Mouse (Mus musculus) forebrain, embryonic 12.5 days (tissue): Measurements from ENCODE around the gene Cyp4f17. TPM values are rescaled to one million over a fixed set of nuclear protein-coding genes. Genes with fewer than 3 reads are reported as not detected.
"Not testable (repeated sequence)": the region's sequence is repeated elsewhere in the genome, so short reads cannot be mapped to it uniquely, and the experiment has no call there.

Source experiments
- ATAC-seq: fragments of 200-750 bp; cut with Nextera tagmentation; 2 replicates; pipeline ENCODE4 v1.8.0; 2017; ENCODE audit warnings: moderate TSS enrichment; ENCODE audit not compliant: low FRiP score
- H3K27ac ChIP-seq: fragments of 300-500 bp; sonication (generic); 2 replicates; pipeline ENCODE4 v1.5.1; 2016; ENCODE audit warnings: mild to moderate bottlenecking
- H3K27me3 ChIP-seq: fragments of 300-500 bp; sonication (generic); 2 replicates; pipeline ENCODE4 v1.6.1; 2016; ENCODE audit warnings: mild to moderate bottlenecking
- H3K36me3 ChIP-seq: fragments of 300-500 bp; sonication (generic); replicated peaks from 2 replicates; pipeline ENCODE4 v1.6.1; 2016; ENCODE audit warnings: mild to moderate bottlenecking
- H3K4me1 ChIP-seq: fragments of 300-500 bp; sonication (generic); 2 replicates; pipeline ENCODE4 v1.6.1; 2016
- H3K4me2 ChIP-seq: fragments of 300-500 bp; sonication (generic); 2 replicates; pipeline ENCODE4 v1.6.1; 2016; ENCODE audit warnings: mild to moderate bottlenecking, moderate library complexity
- H3K4me3 ChIP-seq: fragments of 300-500 bp; sonication (generic); replicated peaks from 2 replicates; pipeline ENCODE4 v1.5.1; 2016; ENCODE audit warnings: mild to moderate bottlenecking
- H3K9ac ChIP-seq: fragments of 300-500 bp; sonication (generic); 2 replicates; pipeline ENCODE4 v1.6.1; 2016; ENCODE audit warnings: mild to moderate bottlenecking
- H3K9me3 ChIP-seq: fragments of 300-500 bp; sonication (generic); 2 replicates; pipeline ENCODE4 v1.6.1; 2016
- WGBS: fragments of 180-500 bp; shearing (Covaris S2); methylation state at CpG from one replicate; pipeline ENCODE4 v1.1.7; 2016; 5-methylcytosine and 5-hydroxymethylcytosine counted together
- polyA plus RNA-seq: library from polyadenylated mRNA; unstranded; fragments of >200 nt; fragmentation: Nextera tagmentation; extraction: Ambion mirVana; gene quantifications from 2 replicates; pipeline ENCODE4 v1.2.1, GENCODE M21; 2016

The Cyp4f17 gene
- polyA plus RNA-seq, 1 experiment from 2014 or later, result 6.5 TPM

DNA sequence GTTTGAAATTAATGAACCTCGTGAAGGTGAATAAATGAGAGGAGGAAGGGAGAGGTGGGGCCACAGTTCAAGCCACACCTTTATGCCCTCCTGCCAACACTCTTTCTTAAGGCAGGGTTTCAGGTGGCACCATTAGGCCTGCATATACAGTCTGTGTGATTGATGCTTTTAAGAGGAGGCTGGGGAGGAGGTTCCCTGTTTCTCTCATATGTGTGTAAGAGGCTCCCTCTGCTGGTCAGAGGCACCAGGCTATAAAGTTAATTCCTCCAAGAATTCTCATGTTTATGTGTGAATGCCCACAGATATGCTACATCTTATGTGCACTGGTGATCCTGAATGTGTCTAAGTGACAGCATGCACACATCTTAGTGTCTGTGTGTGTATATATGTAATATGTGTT is 11.2 kb upstream of the Cyp4f17 start:
- Histone ChIP-seq H3K9me3 (no peaks in the 10 kb centered on the region), H3K4me2 (no peak overlapping the region), H3K4me3 (no peak overlapping the region), H3K27me3 (peaks cover 23% of the 10 kb centered on the region), H3K9ac (no peak overlapping the region), H3K4me1 (0 out of 2 replicates have a peak, but pooled peaks cover 4% of the 10 kb centered on the region), H3K36me3 (no peaks in the 10 kb centered on the region), H3K27ac (no peak overlapping the region)
- peak; percentile 33; the same call in 1 of the 2 replicates for ATAC-seq
- WGBS, result 73% methylated on average over 1 of the region's 1 CpGs

DNA sequence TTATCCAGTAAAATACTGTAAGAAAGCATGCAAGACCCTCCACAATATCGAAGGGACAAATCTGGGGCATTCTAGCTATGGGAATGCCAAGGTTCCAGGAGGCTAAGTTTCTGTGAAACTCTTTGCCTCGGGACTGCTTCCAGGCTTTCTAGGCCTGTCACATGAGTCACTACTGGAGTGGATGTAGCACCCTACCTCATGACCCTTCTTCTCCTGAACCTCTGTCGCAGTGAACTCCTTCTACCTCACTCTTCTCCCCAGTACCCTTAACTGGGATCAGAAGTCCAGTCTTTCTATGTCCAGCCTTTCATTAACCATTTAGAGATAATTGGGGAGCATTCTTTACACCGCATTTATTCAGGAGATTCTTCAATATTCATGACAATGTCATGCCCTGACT is 5.3 kb upstream of the Cyp4f17 start:
- WGBS, result 89% methylated on average over 4 of the region's 4 CpGs
- not testable (repeated sequence) for H3K27ac ChIP-seq, H3K27me3 ChIP-seq, H3K9ac ChIP-seq, H3K36me3 ChIP-seq, H3K4me1 ChIP-seq, H3K9me3 ChIP-seq, ATAC-seq, H3K4me3 ChIP-seq, H3K4me2 ChIP-seq

DNA sequence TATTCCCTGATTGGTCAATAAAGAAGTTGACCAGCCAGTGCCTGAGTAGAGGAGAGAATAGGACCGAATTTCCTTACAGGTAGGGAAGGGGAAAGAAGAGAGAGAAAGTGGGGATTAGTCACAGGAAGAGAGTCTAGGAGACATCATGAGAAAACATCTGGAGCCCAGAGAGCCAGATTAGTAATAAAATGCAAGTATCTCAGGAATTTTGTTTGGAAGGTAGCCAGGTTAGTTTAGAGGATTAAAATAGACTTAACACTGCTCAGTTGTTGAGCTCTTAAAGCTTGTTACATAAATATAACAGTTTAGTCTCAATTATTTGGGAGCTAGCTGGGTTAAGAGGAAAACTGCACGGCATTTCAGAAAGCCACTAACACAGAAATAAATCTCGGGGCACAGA is 4.8 kb upstream of the Cyp4f17 start:
- no peaks in the 10 kb centered on the region for H3K9me3 ChIP-seq
- no peaks in the 10 kb centered on the region for H3K27me3 ChIP-seq
- no peak overlapping the region for H3K4me2 ChIP-seq
- no peak overlapping the region for H3K27ac ChIP-seq
- WGBS, result 76% methylated on average over 3 of the region's 3 CpGs
- ATAC-seq, result no peak
- H3K4me1 ChIP-seq, result peaks cover 9% of the 10 kb centered on the region
- H3K4me3 ChIP-seq, result no peak overlapping the region
- no peak overlapping the region for H3K9ac ChIP-seq
- H3K36me3 ChIP-seq, result no peaks in the 10 kb centered on the region

DNA sequence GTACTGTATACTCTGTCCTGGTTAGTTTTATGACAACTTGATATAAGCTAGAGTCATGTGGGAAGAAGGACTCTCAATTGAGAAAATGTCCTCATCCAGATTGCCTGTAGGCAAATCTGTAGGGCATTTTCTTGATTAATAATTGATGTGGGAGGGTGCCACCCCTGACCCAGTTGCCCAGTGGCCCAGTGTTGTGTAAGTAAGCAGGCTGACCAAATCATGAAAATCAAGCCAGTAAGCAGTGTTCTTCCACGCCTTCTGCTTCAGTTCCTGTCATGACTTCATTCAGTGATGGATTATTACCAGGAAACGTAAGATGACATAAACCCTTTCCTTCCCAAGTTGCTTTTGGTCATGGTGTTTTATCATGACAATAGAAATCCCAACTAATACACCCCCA is 2.7 kb upstream of the Cyp4f17 start:
- no peaks in the 10 kb centered on the region for H3K36me3 ChIP-seq
- no peaks in the 10 kb centered on the region for H3K27me3 ChIP-seq
- H3K9me3 ChIP-seq, result no peaks in the 10 kb centered on the region
- no peak for ATAC-seq
- H3K9ac ChIP-seq, result no peak overlapping the region
- H3K27ac ChIP-seq, result no peak overlapping the region
- WGBS, result 83% methylated on average over 2 of the region's 2 CpGs
- H3K4me2 ChIP-seq, result no peak overlapping the region
- H3K4me1 ChIP-seq, result peaks cover 18% of the 10 kb centered on the region
- no peak overlapping the region for H3K4me3 ChIP-seq

DNA sequence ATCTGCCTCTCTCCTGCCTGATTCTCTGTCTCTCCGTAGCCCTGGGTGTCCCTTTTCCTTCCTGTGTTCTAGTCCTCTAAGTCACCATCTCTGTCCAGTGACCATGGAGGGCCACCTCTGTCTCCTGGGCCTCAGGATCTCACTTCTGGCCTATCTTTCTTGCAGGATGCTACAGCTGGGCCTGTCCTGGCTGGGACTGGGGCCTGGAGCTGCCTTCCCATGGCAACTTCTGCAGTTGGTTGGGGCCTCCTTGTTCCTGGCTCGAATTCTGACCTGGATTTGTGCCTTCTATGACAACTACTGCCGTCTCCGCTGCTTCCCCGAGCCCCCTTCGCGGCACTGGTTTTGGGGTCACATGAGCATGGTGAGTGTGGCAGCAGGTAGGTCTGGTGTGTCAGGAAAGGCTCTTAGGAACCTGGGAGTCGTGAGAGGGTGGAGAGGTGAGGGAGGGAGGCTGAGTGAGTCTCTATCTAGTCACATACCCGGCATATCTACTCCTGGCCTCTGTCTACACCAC is 937 bp downstream of the Cyp4f17 start:
- 33% methylated on average over 9 of the region's 9 CpGs for WGBS
- Histone ChIP-seq H3K9ac (peak overlapping the region; percentile 63), H3K4me2 (peak overlapping the region; percentile 78), H3K27me3 (no peaks in the 10 kb centered on the region), H3K4me3 (peak overlapping the region; percentile 41), H3K36me3 (no peaks in the 10 kb centered on the region; the same call in 1 of the 2 replicates), H3K4me1 (peaks cover 18% of the 10 kb centered on the region), H3K27ac (peak overlapping the region; percentile 83), H3K9me3 (no peaks in the 10 kb centered on the region)
- ATAC-seq, result peak; percentile 48

DNA sequence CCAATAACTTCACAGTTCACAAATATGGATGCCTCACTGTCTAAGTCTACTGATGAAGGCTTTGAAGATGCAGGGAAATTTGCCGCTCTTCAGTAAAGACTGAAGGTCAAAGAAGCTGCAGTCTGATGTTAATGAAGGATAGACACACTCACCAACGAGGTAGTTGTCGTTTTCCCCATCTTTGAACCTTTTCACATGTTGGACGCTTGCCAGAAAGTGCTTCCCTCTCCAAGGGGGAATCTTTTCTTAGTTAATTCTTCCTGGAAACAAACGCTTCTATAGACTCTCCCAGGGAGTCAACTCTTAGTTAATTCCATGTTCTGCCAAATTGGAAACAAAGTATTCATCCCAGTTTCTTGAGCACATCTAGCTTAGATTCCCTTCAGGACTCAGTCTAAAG is 10.3 kb downstream of the Cyp4f17 start:
- no peak for ATAC-seq
- no peak overlapping the region for H3K27ac ChIP-seq
- H3K4me1 ChIP-seq, result no peaks in the 10 kb centered on the region
- H3K27me3 ChIP-seq, result no peaks in the 10 kb centered on the region
- no peak overlapping the region for H3K9ac ChIP-seq
- H3K36me3 ChIP-seq, result no peaks in the 10 kb centered on the region
- no peaks in the 10 kb centered on the region for H3K9me3 ChIP-seq
- 72% methylated on average over 5 of the region's 5 CpGs for WGBS
- no peak overlapping the region for H3K4me2 ChIP-seq
- H3K4me3 ChIP-seq, result no peak overlapping the region

DNA sequence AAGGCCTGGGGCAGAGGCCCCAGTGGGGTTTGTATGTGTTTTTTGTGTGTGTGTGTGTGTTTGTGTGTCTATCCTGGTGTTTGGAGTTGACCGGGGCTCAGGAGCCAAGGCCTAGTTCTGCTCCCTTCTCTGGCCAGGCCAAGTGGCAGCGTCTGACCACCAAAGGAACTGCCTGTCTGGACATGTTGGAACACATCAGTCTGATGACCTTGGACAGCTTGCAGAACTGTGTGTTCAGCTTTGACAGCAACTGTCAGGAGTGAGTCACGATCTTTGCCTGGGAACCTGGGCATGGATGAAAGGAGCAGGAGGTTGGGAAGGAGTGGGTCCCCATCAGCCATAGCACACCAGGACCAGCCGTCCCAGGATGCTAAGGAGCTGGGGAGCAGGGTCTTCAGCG is 16.1 kb downstream of the Cyp4f17 start:
- Histone ChIP-seq H3K9me3 (no peaks in the 10 kb centered on the region), H3K36me3 (peaks cover 5% of the 10 kb centered on the region; the same call in 1 of the 2 replicates), H3K9ac (no peak overlapping the region), H3K4me3 (no peak overlapping the region), H3K4me1 (no peaks in the 10 kb centered on the region), H3K27ac (no peak overlapping the region), H3K4me2 (no peak overlapping the region), H3K27me3 (no peaks in the 10 kb centered on the region)
- ATAC-seq, result no peak
- 88% methylated on average over 5 of the region's 5 CpGs for WGBS

DNA sequence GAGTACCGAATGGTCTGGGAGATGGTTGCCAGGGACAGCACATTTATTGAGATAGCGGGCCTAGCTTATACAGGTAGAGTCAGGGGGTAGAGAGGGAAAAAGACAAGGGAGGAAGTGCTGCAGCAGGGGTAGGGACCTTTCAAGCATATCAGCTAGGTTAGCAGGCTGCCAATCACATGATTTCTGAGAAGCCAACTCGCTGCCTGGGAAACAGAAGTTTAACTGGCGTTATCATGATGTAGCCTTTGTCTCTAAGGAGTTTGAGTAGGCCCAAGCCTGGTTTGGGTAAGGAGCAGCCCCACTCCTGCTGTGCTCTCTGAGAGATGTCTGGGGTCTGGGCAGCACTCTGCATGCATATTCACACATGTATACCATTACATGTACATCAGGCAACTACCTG is 16.5 kb downstream of the Cyp4f17 start:
- no peak for ATAC-seq
- H3K9me3 ChIP-seq, result no peaks in the 10 kb centered on the region
- H3K4me1 ChIP-seq, result no peaks in the 10 kb centered on the region
- H3K9ac ChIP-seq, result no peak overlapping the region
- no peak overlapping the region for H3K4me3 ChIP-seq
- H3K36me3 ChIP-seq, result peaks cover 5% of the 10 kb centered on the region; the same call in 1 of the 2 replicates
- no peak overlapping the region for H3K4me2 ChIP-seq
- no peak overlapping the region for H3K27ac ChIP-seq
- H3K27me3 ChIP-seq, result no peaks in the 10 kb centered on the region
- 84% methylated on average over 4 of the region's 4 CpGs for WGBS

DNA sequence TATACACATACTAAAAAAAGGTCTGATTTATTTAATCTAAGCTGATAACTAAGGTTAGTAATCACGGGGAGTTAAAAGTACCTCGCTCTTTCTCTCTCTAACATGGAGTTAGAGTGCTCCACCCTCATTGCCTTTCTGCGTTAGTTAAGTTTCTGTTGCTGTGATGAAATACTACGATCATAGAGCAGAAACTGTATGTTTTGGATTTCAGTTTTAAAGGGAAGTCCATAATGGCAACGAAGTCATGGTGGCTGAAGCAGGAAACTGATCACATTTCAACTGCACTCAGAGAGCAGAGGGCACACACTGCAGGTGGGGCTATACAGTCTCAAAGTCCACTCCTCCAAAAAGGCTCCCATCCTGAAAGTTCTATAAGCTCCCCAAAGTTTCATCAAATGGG is 17.0 kb downstream of the Cyp4f17 start:
- H3K4me1 ChIP-seq, result no peaks in the 10 kb centered on the region
- H3K9ac ChIP-seq, result no peak overlapping the region
- H3K27me3 ChIP-seq, result no peaks in the 10 kb centered on the region
- H3K9me3 ChIP-seq, result no peaks in the 10 kb centered on the region
- H3K27ac ChIP-seq, result no peak overlapping the region
- H3K4me2 ChIP-seq, result no peak overlapping the region
- no peak overlapping the region for H3K4me3 ChIP-seq
- no peak for ATAC-seq
- peaks cover 5% of the 10 kb centered on the region; the same call in 1 of the 2 replicates for H3K36me3 ChIP-seq
- 91% methylated on average over 5 of the region's 5 CpGs for WGBS

DNA sequence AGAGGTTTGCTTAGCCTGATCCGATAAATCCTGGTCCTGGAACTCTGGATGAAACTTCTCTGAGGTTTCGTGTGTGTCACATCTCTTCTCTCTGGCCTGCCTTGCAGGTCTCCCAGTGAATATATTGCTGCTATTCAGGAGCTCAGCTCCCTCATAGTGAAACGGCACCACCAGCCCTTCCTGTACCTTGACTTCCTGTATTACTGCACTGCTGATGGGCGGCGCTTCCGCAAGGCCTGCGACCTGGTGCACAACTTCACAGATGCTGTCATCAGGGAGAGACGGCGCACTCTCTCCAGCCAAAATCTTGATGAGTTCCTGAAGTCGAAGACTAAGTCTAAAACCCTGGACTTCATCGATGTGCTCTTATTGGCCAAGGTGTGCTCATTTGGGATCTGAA is 18.0 kb downstream of the Cyp4f17 start:
- Histone ChIP-seq H3K36me3 (peaks cover 5% of the 10 kb centered on the region; the same call in 1 of the 2 replicates), H3K9ac (no peak overlapping the region), H3K4me2 (no peak overlapping the region), H3K27ac (no peak overlapping the region), H3K9me3 (no peaks in the 10 kb centered on the region), H3K4me3 (no peak overlapping the region), H3K27me3 (no peaks in the 10 kb centered on the region), H3K4me1 (peaks cover 6% of the 10 kb centered on the region)
- WGBS, result 94% methylated on average over 11 of the region's 11 CpGs
- ATAC-seq, result no peak

DNA sequence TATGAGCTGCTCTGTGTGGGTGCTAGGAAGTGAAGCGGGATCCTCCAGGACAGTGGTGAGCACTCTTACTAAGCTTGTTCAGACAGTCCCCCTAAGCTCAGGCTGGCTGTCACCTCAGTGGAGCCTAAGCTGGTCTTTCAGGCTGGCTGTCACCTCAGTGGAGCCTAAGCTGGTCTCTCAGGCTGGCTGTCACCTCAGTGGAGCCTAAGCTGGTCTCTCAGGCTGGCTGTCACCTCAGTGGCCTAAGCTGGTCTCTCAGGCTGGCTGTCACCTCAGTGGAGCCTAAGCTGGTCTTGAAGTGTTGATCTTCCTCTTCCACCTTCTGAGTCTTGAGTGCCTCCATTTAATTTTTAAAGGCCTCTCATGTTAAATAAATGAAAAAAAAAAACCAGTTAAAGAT is 20.5 kb downstream of the Cyp4f17 start:
- not testable (repeated sequence) for H3K27me3 ChIP-seq, H3K4me1 ChIP-seq, ATAC-seq, H3K9me3 ChIP-seq, H3K4me3 ChIP-seq, H3K36me3 ChIP-seq, H3K27ac ChIP-seq, H3K4me2 ChIP-seq, H3K9ac ChIP-seq
- 100% methylated on average over 1 of the region's 1 CpGs for WGBS

DNA sequence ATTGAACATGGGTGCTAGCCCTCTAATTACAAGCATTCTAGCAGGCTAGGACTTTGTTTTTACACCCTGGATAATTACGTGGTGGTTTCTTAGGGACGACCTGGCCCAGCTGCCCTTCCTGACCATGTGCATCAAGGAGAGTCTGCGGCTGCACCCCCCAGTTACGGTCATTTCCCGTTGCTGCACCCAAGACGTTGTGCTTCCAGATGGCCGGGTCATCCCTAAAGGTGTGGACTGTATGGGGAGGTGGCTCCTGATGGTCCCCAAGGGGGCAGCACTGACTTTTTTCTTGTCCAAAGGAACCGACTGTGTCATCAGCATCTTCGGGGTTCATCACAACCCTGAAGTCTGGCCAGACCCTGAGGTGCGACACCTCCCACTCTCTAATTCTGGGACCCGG is 21.9 kb downstream of the Cyp4f17 start:
- ATAC-seq, result no peak
- 89% methylated on average over 11 of the region's 11 CpGs for WGBS
- Histone ChIP-seq H3K4me3 (no peak overlapping the region), H3K36me3 (no peaks in the 10 kb centered on the region), H3K9ac (no peak overlapping the region), H3K9me3 (no peaks in the 10 kb centered on the region), H3K4me2 (no peak overlapping the region), H3K27ac (no peak overlapping the region), H3K4me1 (peaks cover 6% of the 10 kb centered on the region), H3K27me3 (no peaks in the 10 kb centered on the region)

DNA sequence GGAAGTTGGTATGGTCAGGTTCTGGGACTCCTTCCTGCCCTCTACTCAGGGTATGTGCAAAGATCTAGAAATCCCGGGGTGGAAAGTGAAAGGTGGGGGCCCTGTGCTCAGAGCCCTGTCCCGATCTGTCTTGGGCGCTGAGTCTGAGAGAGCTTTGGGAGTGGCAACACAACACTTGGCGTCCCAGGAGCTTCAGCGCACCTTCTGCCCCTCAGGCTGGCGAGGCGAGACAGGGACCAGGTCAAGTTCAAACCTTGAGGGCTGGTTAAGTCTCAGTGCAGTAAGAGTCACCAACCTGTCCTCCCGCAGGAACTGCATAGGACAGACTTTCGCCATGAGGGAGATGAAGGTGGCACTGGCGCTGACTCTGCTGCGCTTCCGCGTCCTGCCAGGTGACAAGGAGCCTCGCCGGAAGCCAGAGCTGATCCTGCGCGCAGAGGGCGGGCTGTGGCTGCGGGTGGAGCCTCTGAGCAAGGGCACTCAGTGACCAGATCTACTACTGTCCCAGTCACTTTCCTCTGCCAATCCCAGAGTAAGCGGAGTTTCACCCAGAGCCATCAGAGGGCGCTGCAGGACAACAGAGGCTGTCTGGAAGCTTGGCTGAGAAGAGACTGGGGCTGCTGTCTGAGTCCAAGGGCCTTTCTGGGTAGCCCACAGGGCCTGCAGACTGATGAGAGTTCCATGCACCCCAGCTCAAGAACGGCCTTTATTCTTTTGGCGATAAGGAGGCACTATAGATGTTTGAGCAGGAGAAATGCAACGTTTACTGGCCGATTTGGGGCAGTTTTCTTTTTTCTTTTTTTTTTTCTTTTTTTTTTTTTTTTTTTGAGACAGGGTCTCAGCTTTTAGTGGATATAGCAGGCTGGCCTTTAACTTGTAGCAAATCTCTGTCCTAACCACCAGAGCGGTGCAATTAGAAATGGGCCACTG is 22.8 kb downstream of the Cyp4f17 start:
- WGBS, result 17% methylated on average over 26 of the region's 26 CpGs
- 0 out of 2 replicates have a peak overlapping the region, but pooled peaks have one; percentile 5 for H3K9ac ChIP-seq
- peak; percentile 63; the same call in 1 of the 2 replicates for ATAC-seq
- no peaks in the 10 kb centered on the region for H3K27me3 ChIP-seq
- H3K4me1 ChIP-seq, result peaks cover 6% of the 10 kb centered on the region
- no peaks in the 10 kb centered on the region for H3K36me3 ChIP-seq
- H3K4me3 ChIP-seq, result peak overlapping the region; percentile 19
- peak overlapping the region; percentile 50 for H3K4me2 ChIP-seq
- H3K27ac ChIP-seq, result no peak overlapping the region
- H3K9me3 ChIP-seq, result no peaks in the 10 kb centered on the region
